Mouse (Mus musculus): ENCODE data around the gene Foxi1.
"Not testable (repeated sequence)": the region's sequence is repeated elsewhere in the genome, so short reads cannot be mapped to it uniquely, and the experiment has no call there.

DNA sequence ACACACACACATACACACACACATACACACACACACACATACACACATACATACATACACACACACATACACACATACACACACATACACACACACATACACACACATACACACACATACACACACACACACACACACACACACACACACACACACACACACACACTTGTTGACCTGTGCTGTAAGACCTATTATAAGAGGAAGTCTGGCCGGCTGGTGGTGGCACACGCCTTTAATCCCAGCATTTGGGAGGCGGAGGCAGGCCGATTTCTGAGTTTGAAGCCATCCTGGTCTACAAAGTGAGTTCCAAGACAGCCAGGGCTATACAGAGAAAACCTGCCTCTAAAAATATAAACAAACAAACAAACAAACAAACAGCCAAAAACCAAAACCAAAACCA, 12.7 kb upstream of the Foxi1 start:
- TF ChIP-seq CTCF (IDR thresholded peaks at IDR 0.05; ENCODE audit: extremely low read depth, insufficient read length, insufficient replicate concordance, low read depth, low read length); POLR2A (IDR thresholded peaks at IDR 0.05; ENCODE audit: low read depth, low read length): not testable (repeated sequence)
